In the genomic region with DNA sequence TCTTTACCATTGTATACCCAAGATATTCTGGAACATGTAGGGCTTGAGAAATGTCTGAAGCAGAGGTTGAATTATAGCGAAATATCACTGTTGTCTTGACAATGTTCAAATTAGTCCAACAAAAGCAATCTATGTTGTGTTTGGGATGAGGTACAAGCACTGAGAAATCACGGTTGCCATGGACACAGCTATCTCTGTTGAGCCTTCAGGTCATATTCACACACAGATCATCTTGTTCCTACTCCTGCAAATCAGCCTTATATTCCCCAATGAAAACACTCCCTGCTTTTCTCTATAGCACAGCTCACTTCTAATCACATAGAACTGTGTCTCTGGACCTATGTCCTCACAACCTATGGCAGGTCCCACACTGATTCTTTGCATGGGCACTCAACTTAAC, we compare ENCODE assay signal across 14 mouse cellular contexts.
"Had no signal": no experiment of that assay in that cellular context is flagged by ENCODE, and none has a peak within 500 bp of the region (broad histone marks: within the 10 kb centered on the region; RNA-seq: fewer than 3 reads in every experiment).

No protein-coding gene starts in this region.

- H3K4me2 ChIP-seq: liver, embryonic 13.5 days; midbrain, embryonic 12.5 days had no signal

- H3K27ac ChIP-seq: kidney, postnatal 0 days; layer of hippocampus, adult 2 months; liver, embryonic 13.5 days; midbrain, embryonic 12.5 days had no signal

- H3K9me3 ChIP-seq: liver, embryonic 13.5 days; midbrain, embryonic 12.5 days had no signal

- H3K9ac ChIP-seq: liver, embryonic 13.5 days; midbrain, embryonic 12.5 days had no signal

- H3K27me3 ChIP-seq: liver, embryonic 13.5 days; midbrain, embryonic 12.5 days had no signal

- ATAC-seq: intestine, postnatal 0 days had no signal

- H3K4me3 ChIP-seq: layer of hippocampus, adult 2 months; liver, embryonic 13.5 days; midbrain, embryonic 12.5 days had no signal

- H3K4me1 ChIP-seq: liver, embryonic 13.5 days; midbrain, embryonic 12.5 days had no signal

- H3K36me3 ChIP-seq: liver, embryonic 13.5 days; midbrain, embryonic 12.5 days had no signal

- DNase-seq: kidney, adult 2 months; kidney, postnatal 25 days; layer of hippocampus, adult 9-11 months; liver, embryonic 13.5 days; lung, adult 2 months; lung, postnatal 14 days; lung, postnatal 4 days; thymus, adult 2 months; thymus, postnatal 14 days; thymus, postnatal 4 days had no signal
